Mouse (Mus musculus) c-Kit-positive CD71-positive TER-119-positive erythroid progenitor cells, embryonic 14.5 days (primary cell): Measurements from ENCODE around the gene Mtr.

Experiments
- DNase-seq: peaks from one replicate; pipeline ENCODE4 v3.0.0-alpha.2; 2013; ENCODE audit warnings: low spot score

Mtr gene

GRCm38 (mm10) chr13:12257391-12258380 lies at the start of gene Mtr:
Gene Mtr, minus strand, starts transcription at chr13:12258113.
- DNase-seq, result peak; percentile 93

GRCm38 (mm10) chr13:12307286-12307685 lies 49.4 kb upstream of the Mtr start:
- DNase-seq, result no peak

- DNase-seq, result no peak
Measured at GRCm38 (mm10) chr13:12305540-12305939, 47.6 kb upstream of the Mtr start.

GRCm38 (mm10) chr13:12304991-12305390 lies 47.1 kb upstream of the Mtr start:
- no peak for DNase-seq

GRCm38 (mm10) chr13:12297777-12298176 lies 39.9 kb upstream of the Mtr start:
- no peak for DNase-seq

- DNase-seq, result no peak
Measured at GRCm38 (mm10) chr13:12296701-12297100, 38.8 kb upstream of the Mtr start.

- no peak for DNase-seq
Measured at GRCm38 (mm10) chr13:12293810-12294209, 35.9 kb upstream of the Mtr start.

- no peak for DNase-seq
Measured at GRCm38 (mm10) chr13:12290700-12291099, 32.8 kb upstream of the Mtr start.

- DNase-seq, result no peak
Measured at GRCm38 (mm10) chr13:12284528-12284927, 26.6 kb upstream of the Mtr start.

- no peak for DNase-seq
Measured at GRCm38 (mm10) chr13:12283826-12284225, 25.9 kb upstream of the Mtr start.

- DNase-seq, result no peak
Measured at GRCm38 (mm10) chr13:12274721-12275120, 16.8 kb upstream of the Mtr start.

- DNase-seq, result no peak
Measured at GRCm38 (mm10) chr13:12274220-12274619, 16.3 kb upstream of the Mtr start.

- DNase-seq, result peak; percentile 51
Measured at GRCm38 (mm10) chr13:12272953-12273352, 15.0 kb upstream of the Mtr start.

GRCm38 (mm10) chr13:12267971-12268370 lies 10.1 kb upstream of the Mtr start:
- no peak for DNase-seq

- no peak for DNase-seq
Measured at GRCm38 (mm10) chr13:12267097-12267496, 9.2 kb upstream of the Mtr start.

- no peak for DNase-seq
Measured at GRCm38 (mm10) chr13:12263996-12264395, 6.1 kb upstream of the Mtr start.

GRCm38 (mm10) chr13:12261505-12261904 lies 3.6 kb upstream of the Mtr start:
- DNase-seq, result peak; percentile 35

- DNase-seq, result peak; percentile 43
Measured at GRCm38 (mm10) chr13:12256871-12257390, 982 bp downstream of the Mtr start.

GRCm38 (mm10) chr13:12255911-12256705 lies 1.8 kb downstream of the Mtr start:
- DNase-seq, result no peak

GRCm38 (mm10) chr13:12250496-12250895 lies 7.4 kb downstream of the Mtr start:
- DNase-seq, result no peak

- DNase-seq, result no peak
Measured at GRCm38 (mm10) chr13:12249195-12249898, 8.6 kb downstream of the Mtr start.

GRCm38 (mm10) chr13:12245938-12246337 lies 12.0 kb downstream of the Mtr start:
- DNase-seq, result no peak
